Mouse (Mus musculus) embryonic fibroblast, embryonic 13.5 days (primary cell): Measurements from ENCODE around the gene Rere.
"Not testable (repeated sequence)": the region's sequence is repeated elsewhere in the genome, so short reads cannot be mapped to it uniquely, and the experiment has no call there.

ENCODE experiments used
- CTCF ChIP-seq: IDR thresholded peaks from 2 replicates; pipeline ENCODE4 v1.5.1; 2011; ENCODE audit warnings: mild to moderate bottlenecking, control low read depth, low read length, moderate library complexity, borderline replicate concordance; ENCODE audit not compliant: insufficient read depth
- POLR2A ChIP-seq: IDR thresholded peaks from 2 replicates; pipeline ENCODE4 v1.6.1; 2011; ENCODE audit warnings: low read depth, mild to moderate bottlenecking, control low read depth, low read length, moderate library complexity

- TF ChIP-seq CTCF, POLR2A: not testable (repeated sequence)
Measured at GRCm38 (mm10) chr4:150557289-150557688, 275.8 kb downstream of the Rere start.
